Mouse (Mus musculus) liver, postnatal 0 days (tissue): ENCODE data around the gene Dnajc8. TPM values are rescaled to one million over a fixed set of nuclear protein-coding genes. Genes with fewer than 3 reads are reported as not detected.

Experiments used
- ATAC-seq: fragments of 200-750 bp; cut with Nextera tagmentation; 2 replicates; pipeline ENCODE4 v1.8.0; 2017; ENCODE audit warnings: mild to moderate bottlenecking, moderate library complexity
- DNase-seq: peaks from one replicate; pipeline ENCODE4 v3.0.0-alpha.2; 2016
- H3K27ac ChIP-seq: fragments of 300-500 bp; sonication (generic); 2 replicates; pipeline ENCODE4 v1.5.1; 2014; ENCODE audit warnings: antibody characterized with exemption, moderate library complexity, mild to moderate bottlenecking, low read depth
- H3K27me3 ChIP-seq: fragments of 300-500 bp; sonication (generic); 2 replicates; pipeline ENCODE4 v1.6.1; 2014; ENCODE audit warnings: low read length, control low read depth, mixed read lengths; ENCODE audit not compliant: insufficient read depth
- H3K36me3 ChIP-seq: fragments of 300-500 bp; sonication (generic); replicated peaks from 2 replicates; pipeline ENCODE4 v1.6.1; 2014; ENCODE audit warnings: mild to moderate bottlenecking, control low read depth, low read length, moderate library complexity, mixed read lengths; ENCODE audit not compliant: insufficient read depth
- H3K4me1 ChIP-seq: fragments of 300-500 bp; sonication (generic); 2 replicates; pipeline ENCODE4 v1.6.1; 2014; ENCODE audit warnings: antibody characterized with exemption, mild to moderate bottlenecking, control low read depth; ENCODE audit not compliant: insufficient read depth
- H3K4me2 ChIP-seq: fragments of 300-500 bp; sonication (generic); 2 replicates; pipeline ENCODE4 v1.6.1; 2014; ENCODE audit warnings: low read depth, mild to moderate bottlenecking, low read length, moderate library complexity, mixed read lengths
- H3K4me3 ChIP-seq: fragments of 300-500 bp; sonication (generic); 2 replicates; pipeline ENCODE4 v1.5.1; 2014; ENCODE audit warnings: low read depth, low read length
- H3K9ac ChIP-seq: fragments of 300-500 bp; sonication (generic); replicated peaks from 2 replicates; pipeline ENCODE4 v1.6.1; 2014; ENCODE audit warnings: mild to moderate bottlenecking, moderate library complexity
- H3K9me3 ChIP-seq: fragments of 300-500 bp; sonication (generic); 2 replicates; pipeline ENCODE4 v1.6.1; 2016; ENCODE audit warnings: mild to moderate bottlenecking, control low read depth, low read length, mixed read lengths
- CTCF ChIP-seq: sonication (generic); IDR thresholded peaks from 2 replicates; pipeline ENCODE4 v1.5.1; 2016; ENCODE audit warnings: antibody characterized with exemption, low read depth
- EP300 ChIP-seq: IDR thresholded peaks from 2 replicates; pipeline ENCODE4 v1.6.1; 2016; ENCODE audit warnings: antibody characterized with exemption, low read depth, mild to moderate bottlenecking
- WGBS: fragments of 180-500 bp; shearing (Covaris S2); extraction: QIAGEN DNeasy Blood & Tissue Kit; methylation state at CpG from one replicate; pipeline ENCODE4 v1.1.7; 2014; ENCODE audit not compliant: insufficient replicate concordance; 5-methylcytosine and 5-hydroxymethylcytosine counted together
- polyA plus RNA-seq: library from polyadenylated mRNA; unstranded; fragments of >200 nt; fragmentation: Nextera tagmentation; extraction: Ambion mirVana; gene quantifications from 2 replicates; pipeline ENCODE4 v1.2.1, GENCODE M21; 2015

The Dnajc8 gene
- 70.7 and 71.5 TPM in 2 replicates for polyA plus RNA-seq

DNA sequence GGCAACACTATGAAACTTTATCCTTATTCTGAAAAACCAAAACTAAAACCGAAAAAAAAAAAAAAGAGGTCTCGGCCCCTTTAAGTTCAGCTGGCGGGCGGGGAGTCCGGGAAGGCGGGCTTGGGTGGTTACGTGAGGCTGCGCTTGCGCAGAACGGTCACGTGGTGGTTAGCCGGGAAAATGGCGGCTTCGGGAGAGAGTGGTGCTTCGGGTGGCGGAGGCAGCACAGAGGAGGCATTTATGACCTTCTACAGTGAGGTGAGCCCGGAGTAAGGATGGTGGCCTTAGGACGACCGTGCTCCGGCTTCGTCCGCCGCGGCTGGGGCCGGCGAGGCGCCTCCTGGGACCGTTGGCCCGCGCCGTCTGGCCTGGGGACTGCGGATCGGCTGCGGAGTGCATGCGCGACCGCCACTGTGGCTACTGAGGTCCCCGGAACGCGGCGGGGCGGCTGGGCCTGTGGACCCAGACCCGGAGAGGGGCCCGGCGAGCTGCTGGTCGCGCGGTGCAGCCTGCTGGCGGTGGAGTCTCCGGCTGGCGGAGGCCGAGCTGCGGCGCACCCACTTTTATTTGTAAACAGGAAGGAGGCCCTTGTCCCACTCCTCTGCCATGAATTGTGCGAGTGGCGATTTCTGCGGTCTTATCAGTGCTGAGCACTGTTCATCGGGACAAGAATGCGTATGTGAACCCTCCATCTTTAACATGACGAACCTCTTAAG is at the start of gene Dnajc8:
Gene Dnajc8, plus strand, starts transcription at position 145 of the 716 bp plus-strand sequence.
- Histone ChIP-seq H3K36me3 (peaks cover 21% of the 10 kb centered on the region), H3K4me2 (peak within 1 kb of the TSS; percentile 77), H3K4me1 (peaks cover 30% of the 10 kb centered on the region; the same call in 1 of the 2 replicates), H3K9ac (peak within 1 kb of the TSS; percentile 96), H3K9me3 (no peaks in the 10 kb centered on the region), H3K27ac (peak within 1 kb of the TSS; percentile 94), H3K4me3 (peak within 1 kb of the TSS; percentile 94), H3K27me3 (no peaks in the 10 kb centered on the region)
- TF ChIP-seq EP300 (peak; percentile 47; the same call in 1 of the 2 replicates), CTCF (no peak)
- ATAC-seq (peak; percentile 68), DNase-seq (peak; percentile 97)
- under 1% methylated on average over 60 of the region's 60 CpGs for WGBS

DNA sequence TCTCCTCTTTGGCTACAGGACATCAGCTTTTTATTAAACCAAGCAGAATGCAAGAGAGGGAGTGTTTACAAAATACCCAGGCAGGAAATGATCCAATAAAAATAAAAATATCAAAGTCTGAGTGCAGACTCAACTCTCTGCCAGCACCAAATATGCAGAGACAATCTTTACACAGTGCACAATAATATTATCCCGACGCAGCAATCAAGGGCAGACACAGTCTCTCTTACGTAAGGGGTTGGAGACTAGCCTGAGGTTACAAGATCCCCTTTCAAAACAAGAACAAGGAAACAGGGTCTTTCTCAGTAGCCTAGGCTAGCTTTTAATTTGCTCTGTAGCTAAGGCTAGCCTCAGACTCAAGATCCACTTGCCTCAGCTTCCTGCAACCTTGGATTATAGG is 46.8 kb upstream of the Dnajc8 start:
- ATAC-seq: no peak

DNA sequence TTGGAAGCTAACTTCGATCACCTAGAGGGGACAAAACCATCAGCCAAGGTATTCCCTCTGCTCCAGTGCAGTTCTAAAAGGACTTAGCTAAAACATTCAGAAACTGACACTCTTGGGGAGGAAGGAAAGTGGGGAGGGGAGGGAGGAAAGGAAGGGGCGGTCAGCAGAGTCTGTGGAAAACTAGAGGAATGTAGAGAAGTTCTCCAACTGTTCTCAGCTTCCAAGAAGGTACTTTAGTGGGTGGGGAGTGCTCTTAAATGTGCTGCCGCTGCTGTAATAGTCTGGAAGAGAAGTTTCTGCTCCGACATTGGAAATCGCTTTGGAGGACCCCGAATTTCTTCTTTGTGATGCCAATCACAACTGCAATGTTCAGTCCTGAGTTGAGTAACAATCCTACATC is 46.4 kb upstream of the Dnajc8 start:
- DNase-seq (no peak), ATAC-seq (no peak)
- 76% methylated on average over 6 of the region's 6 CpGs for WGBS
- TF ChIP-seq EP300 (no peak), CTCF (no peak)
- H3K27ac ChIP-seq: no peak overlapping the region
- peaks cover 14% of the 10 kb centered on the region for H3K36me3 ChIP-seq
- H3K9ac ChIP-seq: no peak overlapping the region
- H3K4me3 ChIP-seq: no peak overlapping the region
- no peaks in the 10 kb centered on the region for H3K9me3 ChIP-seq
- no peak overlapping the region for H3K4me2 ChIP-seq
- H3K27me3 ChIP-seq: no peaks in the 10 kb centered on the region
- peaks cover 24% of the 10 kb centered on the region for H3K4me1 ChIP-seq

More for the DNA sequence above, 46.8 kb upstream of the Dnajc8 start:
- no peak overlapping the region for H3K4me3 ChIP-seq
- no peaks in the 10 kb centered on the region for H3K9me3 ChIP-seq
- no peak overlapping the region for H3K27ac ChIP-seq
- H3K36me3 ChIP-seq: peaks cover 9% of the 10 kb centered on the region
- H3K27me3 ChIP-seq: no peaks in the 10 kb centered on the region
- no peak overlapping the region for H3K9ac ChIP-seq
- peaks cover 24% of the 10 kb centered on the region for H3K4me1 ChIP-seq
- TF ChIP-seq CTCF: no peak
- TF ChIP-seq EP300: no peak
- WGBS: 44% methylated on average over 3 of the region's 3 CpGs
- H3K4me2 ChIP-seq: no peak overlapping the region
- no peak for DNase-seq

DNA sequence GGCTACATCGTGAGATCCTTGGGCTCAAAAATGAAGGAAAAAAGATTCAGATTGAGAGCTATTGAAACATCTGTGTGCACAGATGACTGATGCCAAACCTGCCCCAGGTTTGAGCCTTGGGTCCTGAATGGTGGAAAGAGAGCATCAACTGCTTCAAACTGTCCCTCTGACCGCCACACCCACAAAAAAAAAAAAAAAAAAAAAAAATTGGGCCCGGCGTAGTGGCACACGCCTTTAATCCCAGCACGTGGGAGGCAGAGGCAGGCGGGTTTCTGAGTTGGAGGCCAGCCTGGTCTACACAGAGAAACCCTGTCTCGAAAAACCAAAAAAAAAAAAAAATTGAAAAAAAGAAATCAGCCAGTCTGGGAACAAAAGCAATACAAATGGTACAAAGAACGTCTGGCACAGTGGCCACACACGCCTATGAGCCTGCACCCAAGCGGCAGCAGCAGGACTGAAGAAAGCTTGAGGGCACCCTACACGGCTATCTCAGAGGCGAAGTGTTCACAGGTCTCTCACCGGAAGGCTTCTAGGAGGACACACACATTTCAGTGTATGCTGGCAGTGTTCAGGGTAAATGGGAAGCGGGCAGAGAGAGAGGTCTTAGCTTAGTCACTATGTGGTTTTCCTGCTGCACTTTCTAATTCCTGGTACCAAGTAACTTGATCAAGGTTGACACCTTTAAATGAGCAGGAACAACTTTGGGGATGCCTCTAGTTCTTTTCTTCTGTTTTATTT is 44.9 kb upstream of the Dnajc8 start:
- Histone ChIP-seq H3K36me3 (peaks cover 25% of the 10 kb centered on the region), H3K27me3 (no peaks in the 10 kb centered on the region), H3K4me1 (peaks cover 24% of the 10 kb centered on the region), H3K9me3 (no peaks in the 10 kb centered on the region), H3K9ac (no peak overlapping the region; the same call in 1 of the 2 replicates), H3K27ac (no peak overlapping the region), H3K4me2 (no peak overlapping the region), H3K4me3 (no peak overlapping the region)
- ATAC-seq: no peak
- TF ChIP-seq EP300 (no peak), CTCF (no peak)
- 65% methylated on average over 15 of the region's 15 CpGs for WGBS
- DNase-seq: no peak

DNA sequence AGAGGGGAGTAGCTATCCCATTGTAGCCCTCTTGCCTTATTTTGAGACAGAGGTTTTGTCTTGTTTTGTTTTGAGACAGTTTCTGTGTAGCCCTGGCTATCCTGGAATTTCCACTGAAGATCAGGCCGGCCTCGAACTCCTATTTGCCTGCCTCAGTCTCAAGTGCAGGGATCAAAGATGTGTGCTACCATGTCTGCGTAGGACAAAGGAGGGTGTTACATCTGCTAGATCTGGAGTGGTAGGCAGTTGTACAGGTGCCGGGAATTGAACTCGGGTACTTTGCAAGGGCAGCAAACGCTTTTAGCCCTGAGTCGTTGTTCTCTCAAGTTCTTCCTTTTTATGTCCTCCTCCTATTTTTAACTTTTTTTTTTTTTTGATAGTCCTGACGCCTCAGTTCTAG is 44.3 kb upstream of the Dnajc8 start:
- Histone ChIP-seq H3K9me3 (no peaks in the 10 kb centered on the region), H3K4me3 (no peak overlapping the region), H3K4me1 (peaks cover 24% of the 10 kb centered on the region), H3K27ac (peak overlapping the region; percentile 64), H3K36me3 (peaks cover 31% of the 10 kb centered on the region), H3K9ac (no peak overlapping the region), H3K27me3 (no peaks in the 10 kb centered on the region), H3K4me2 (no peak overlapping the region)
- ATAC-seq: no peak
- TF ChIP-seq CTCF (no peak), EP300 (no peak)
- WGBS: 73% methylated on average over 8 of the region's 8 CpGs
- no peak for DNase-seq

DNA sequence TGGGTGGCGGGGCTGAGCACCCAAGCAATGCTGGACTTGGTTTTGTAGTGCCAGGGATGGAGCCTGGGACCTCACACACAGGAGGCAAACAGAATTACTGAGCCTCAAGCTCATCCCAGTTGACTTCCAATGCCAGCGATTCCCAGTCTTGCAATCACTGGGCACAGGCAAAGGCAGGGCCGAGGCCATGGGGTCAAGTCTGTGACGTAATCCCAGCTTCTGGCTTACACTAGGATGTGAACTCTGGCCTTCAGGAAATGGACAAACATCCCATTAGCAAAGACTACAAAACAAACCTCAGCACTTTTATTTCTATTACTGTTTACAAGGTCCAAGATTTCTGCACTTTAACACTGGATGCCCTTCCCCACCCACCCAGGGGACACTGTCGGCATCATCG is 43.6 kb upstream of the Dnajc8 start:
- TF ChIP-seq EP300: peak; percentile 70; the same call in 1 of the 2 replicates
- no peak for TF ChIP-seq CTCF
- WGBS: 61% methylated on average over 6 of the region's 6 CpGs
- Histone ChIP-seq H3K9ac (no peak overlapping the region; the same call in 1 of the 2 replicates), H3K27ac (peak overlapping the region; percentile 82), H3K27me3 (no peaks in the 10 kb centered on the region), H3K4me3 (no peak overlapping the region), H3K9me3 (no peaks in the 10 kb centered on the region), H3K4me1 (peaks cover 24% of the 10 kb centered on the region), H3K36me3 (peaks cover 38% of the 10 kb centered on the region), H3K4me2 (no peak overlapping the region)
- ATAC-seq: peak; percentile 93
- DNase-seq: peak; percentile 79
